Mouse (Mus musculus) adrenal gland, adult 8-10 months (tissue): ENCODE measurements around the gene Foxo3. TPM values are rescaled to one million over a fixed set of nuclear protein-coding genes. Genes with fewer than 3 reads are reported as not detected.

ENCODE experiments used
- DNase-seq: peaks from one replicate; pipeline ENCODE4 v3.0.0; 2022
- total RNA-seq, 4 experiments: library from RNA; stranded (reverse); gene quantifications; 2 replicates each; pipeline ENCODE4 v1.2.4; 2022

The Foxo3 gene
- total RNA-seq, 4 experiments from 2014 or later: 57.7 to 70.0 (median 65.4) TPM

DNA sequence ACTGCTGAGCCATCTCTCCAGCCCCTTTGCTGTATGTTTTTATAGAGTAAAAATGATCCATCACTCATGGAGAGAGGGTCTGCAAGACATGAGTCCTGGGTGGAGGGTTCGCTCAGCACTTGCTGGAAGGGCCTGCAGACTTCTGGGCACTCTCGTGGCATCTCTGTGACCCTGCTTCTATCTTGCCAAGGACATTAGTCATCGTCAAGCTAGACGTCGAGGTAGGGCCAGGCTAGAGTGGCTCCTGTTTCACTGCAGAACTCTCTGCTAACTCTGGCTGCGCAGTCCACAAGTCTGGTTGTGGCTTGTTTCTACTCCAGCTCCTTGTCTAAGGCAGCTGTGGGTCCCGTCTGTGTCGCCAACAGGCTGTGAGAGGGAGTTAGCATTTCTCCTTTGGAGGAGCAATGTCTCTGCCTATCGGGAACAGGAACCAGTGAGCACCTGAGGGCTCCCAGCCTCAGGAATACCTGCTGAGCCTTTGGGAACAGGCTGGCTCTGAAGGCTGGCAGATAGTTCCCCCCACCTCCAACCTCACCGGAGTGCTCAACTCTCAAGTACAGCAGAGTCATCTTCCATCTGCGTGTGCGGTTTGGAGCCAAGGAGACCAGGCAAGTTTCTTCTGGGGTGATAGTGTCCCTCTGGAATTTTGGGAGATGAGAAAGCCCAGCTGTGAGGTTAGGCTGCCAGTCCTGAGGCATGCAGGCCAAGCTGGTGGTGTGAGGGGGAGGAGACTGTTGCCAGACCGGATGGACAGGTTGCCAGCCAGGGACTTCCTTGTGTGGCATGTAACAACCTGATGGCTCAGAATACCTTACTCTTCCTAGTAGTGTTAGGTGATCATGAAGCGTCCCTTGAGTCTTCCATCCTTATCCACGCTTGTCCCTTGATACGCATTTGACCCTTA lies 98.5 kb downstream of the Foxo3 start:
- no peak for DNase-seq

DNA sequence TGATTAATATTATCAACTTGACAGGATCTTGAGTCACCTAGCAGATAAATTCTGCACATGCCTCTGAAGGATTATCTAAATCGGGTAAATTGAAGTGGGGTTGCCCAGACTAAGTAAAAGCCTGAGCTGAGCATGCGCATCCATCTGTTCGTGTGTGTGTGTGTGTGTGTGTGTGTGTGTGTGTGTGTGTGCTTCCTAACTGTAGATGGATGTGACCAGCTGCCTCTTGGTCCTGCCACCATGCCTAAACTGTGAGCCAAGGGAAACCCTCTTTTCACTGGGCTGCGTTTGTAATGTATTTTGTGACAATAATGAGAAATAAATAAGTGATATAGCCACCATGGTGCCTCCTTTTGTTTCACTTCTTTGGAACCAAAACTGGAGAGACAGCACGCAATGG lies 102.3 kb downstream of the Foxo3 start:
- no peak for DNase-seq

DNA sequence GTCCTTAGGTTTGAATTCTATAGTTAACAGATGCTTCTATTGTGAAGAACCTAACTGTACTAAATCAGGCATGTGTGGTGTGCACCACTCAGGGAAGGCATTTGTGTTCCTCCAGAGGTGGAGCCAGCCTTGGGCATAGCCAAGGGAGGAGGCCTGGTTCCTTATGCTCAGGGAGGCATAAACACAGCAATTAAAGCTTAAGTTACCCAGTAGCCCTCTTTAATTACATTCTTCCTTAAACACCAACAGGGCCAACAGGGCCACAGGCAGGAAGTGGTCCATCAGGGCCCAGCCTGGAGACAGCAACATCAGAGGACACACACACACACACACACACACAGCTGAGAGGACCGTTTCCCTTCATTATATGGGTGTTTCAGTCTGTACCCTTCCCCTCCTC lies 102.7 kb downstream of the Foxo3 start:
- DNase-seq: no peak

GRCm38 (mm10) chr10:42170889-42171347 lies 105.6 kb downstream of the Foxo3 start:
- DNase-seq: no peak

GRCm38 (mm10) chr10:42170201-42170600 lies 106.4 kb downstream of the Foxo3 start:
- no peak for DNase-seq

GRCm38 (mm10) chr10:42154727-42155126 lies 121.8 kb downstream of the Foxo3 start:
- DNase-seq: no peak

DNA sequence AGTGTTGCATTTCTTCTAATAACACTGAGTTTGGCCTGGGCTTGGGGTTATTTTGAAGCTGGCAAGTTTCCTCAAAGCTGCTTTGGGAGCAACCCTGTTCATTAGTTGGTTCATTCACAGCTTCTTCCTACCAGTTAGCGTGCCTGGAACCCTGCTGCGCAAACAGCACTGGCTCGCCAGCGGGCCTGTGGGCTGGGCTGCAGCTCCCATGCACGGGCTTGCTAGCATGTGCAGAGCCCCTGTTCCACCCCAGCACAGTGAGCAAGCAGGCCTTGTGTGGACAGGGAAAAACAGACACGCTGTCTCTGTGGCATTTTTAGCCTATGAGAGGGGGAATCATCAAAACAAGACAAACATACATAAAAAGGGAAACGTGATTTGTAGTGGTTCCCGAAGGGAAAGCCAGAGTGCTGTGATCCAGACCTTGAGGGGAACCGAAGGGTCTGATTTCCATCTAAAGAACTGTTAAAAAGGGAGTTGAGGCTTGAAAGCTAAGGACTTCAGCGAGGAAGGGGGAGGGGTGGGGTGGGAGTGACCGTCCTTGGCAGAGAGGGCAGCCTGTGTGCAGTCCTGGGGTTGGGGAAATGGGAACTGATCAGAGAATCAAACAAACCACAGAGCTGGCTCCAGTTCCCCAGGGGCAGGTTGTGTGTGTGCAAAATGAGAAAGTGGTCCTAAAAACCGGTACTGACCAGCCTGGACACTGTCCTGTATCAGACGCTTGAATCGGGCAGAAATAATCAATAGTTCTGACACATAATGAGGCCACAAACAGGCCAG lies 123.9 kb downstream of the Foxo3 start:
- DNase-seq: no peak

GRCm38 (mm10) chr10:42149767-42150166 lies 126.8 kb downstream of the Foxo3 start:
- no peak for DNase-seq

DNA sequence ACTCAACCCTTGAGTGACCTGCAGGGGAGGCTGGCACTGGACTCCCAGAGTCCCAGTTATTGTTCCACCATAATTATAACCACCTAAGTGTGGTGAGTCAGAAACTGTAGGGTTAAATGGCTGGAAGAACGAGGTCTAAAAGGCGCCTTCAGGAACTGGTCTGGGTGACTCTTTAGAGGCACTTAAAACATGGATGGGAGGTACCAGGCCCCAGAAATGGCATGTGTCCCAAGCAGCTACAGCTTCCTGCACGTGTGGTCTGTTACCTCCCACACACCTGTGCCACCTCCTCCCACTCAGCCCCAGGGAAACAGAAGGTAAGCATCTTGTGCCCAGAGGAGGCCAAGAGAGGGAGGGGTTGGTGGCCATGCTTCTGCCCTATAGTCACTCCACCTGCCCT lies 128.2 kb downstream of the Foxo3 start:
- DNase-seq: no peak

DNA sequence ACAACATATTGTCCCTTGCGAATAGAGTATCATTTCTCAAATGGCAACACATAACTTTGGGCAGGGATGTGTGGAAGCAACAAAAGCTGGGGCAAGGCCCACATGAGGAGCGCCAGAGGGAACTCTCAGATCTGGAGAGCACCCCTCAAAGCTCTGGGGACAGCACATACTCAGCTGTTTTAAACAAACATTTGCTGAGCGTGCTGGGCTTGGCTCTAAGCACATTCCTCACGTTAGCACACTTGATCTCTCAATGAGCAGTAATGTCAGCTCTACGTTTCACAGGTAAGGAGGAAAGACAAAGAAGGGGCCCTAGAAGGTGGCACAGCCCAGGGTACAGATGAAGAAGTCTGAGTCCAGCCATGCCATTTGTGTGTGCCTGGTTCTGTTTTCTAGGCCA lies 131.3 kb downstream of the Foxo3 start:
- DNase-seq: no peak

- no peak for DNase-seq
Measured at GRCm38 (mm10) chr10:42144788-42145187, 131.8 kb downstream of the Foxo3 start.

DNA sequence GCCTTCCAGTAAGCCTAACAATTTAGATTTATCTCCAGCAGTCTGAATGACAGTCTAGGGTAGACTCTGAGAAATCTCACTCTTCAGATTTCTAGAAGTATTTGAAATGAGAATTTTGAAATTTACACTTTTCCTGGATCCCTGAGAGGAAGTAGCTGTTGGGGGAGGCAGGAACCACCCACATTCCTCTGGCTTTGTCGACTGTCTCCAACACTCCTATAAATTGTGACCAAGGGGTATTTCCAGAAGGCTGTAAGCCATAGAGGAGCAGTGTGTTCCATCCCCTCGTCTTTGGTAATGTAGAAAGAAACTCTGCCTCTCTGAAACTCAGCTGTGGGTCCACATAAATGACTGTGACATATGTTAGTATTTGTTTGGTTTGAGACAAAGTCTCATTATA lies 132.4 kb downstream of the Foxo3 start:
- no peak for DNase-seq

DNA sequence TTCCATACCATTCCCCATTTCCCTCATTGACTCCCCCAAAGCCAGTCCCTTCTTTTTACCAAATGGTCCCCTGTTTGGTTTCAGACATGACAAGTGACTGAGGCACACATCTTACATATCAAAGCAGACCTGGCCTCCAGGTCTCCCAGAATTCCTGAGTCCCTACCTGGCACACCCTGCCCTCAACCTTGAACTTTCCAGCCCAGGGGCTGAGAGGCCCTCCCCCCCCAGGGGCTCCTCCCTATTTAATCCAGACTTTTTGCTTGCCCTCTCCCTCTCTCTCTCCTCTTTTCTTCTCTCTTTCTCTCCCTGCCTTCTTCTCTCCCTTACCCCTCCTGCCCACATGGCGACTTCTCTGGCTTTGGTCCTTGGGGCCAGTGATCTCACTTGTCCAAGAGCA lies 133.8 kb downstream of the Foxo3 start:
- DNase-seq: no peak

GRCm38 (mm10) chr10:42142081-42142480 lies 134.5 kb downstream of the Foxo3 start:
- DNase-seq: no peak

DNA sequence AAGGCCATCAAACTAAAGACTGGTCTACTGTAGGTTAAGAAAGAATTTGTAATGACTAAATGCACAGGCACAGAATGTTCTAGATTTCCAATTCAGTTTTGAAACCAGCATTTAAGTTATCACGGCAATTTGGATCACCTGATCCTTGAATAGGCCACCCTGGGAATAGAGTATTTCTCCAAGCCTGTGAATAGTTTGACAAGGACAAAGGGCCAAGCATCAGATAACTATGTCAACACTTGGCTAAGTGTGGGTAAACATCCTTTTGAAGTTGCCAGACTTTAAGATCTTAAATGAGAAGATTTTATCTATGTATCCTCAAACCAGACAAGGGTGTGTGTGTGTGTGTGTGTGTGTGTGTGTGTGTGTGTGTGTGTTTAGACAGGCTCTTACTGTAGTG lies 136.8 kb downstream of the Foxo3 start:
- no peak for DNase-seq

GRCm38 (mm10) chr10:42134759-42135702 lies 141.5 kb downstream of the Foxo3 start:
- no peak for DNase-seq

Other genes starting within 250 kb of the Foxo3 start
- 10 to 100 TPM; 16.8 to 21.0 (median 18.7) TPM for gene Afg1l, start 201.8 kb upstream of the Foxo3 start, total RNA-seq
- 100 to 1,000 TPM; 200 to 230 (median 204) TPM for gene Snx3, start 225.3 kb upstream of the Foxo3 start, total RNA-seq